Mouse (Mus musculus) heart, adult 2 months (tissue): ENCODE measurements around the gene Nrbp1.

Experiments used
- CTCF ChIP-seq: fragments of 200-600 bp; IDR thresholded peaks from 2 replicates; pipeline ENCODE4 v1.8.1; 2022; ENCODE audit warnings: antibody characterized with exemption, mild to moderate bottlenecking, moderate library complexity
- EP300 ChIP-seq: fragments of 200-500 bp; IDR thresholded peaks from 2 replicates; pipeline ENCODE4 v1.6.1; 2011; ENCODE audit warnings: low read depth, low read length, control low read depth; ENCODE audit not compliant: insufficient read depth
- POLR2A ChIP-seq: fragments of 200-500 bp; IDR thresholded peaks from 2 replicates; pipeline ENCODE4 v1.6.1; 2011; ENCODE audit warnings: mild to moderate bottlenecking, low read depth, low read length, control low read depth; ENCODE audit not compliant: insufficient read depth

GRCm38 (mm10) chr5:31193631-31194281, 46.9 kb upstream of the Nrbp1 start:
- TF ChIP-seq CTCF (no peak), EP300 (no peak), POLR2A (no peak)
